Mouse (Mus musculus) limb, embryonic 11.5 days (tissue): ENCODE measurements around the gene Kcnj10. TPM values are rescaled to one million over a fixed set of nuclear protein-coding genes. Genes with fewer than 3 reads are reported as not detected.

Source experiments
- ATAC-seq: fragments of 200-750 bp; cut with Nextera tagmentation; 2 replicates; pipeline ENCODE4 v1.8.0; 2017; ENCODE audit warnings: low read depth; ENCODE audit not compliant: insufficient number of reproducible peaks, low FRiP score, low TSS enrichment
- DNase-seq: peaks from one replicate; pipeline ENCODE4 v3.0.0-alpha.2; 2015; ENCODE audit warnings: low spot score
- H3K27ac ChIP-seq: fragments of 300-500 bp; sonication (generic); replicated peaks from 2 replicates; pipeline ENCODE4 v1.5.1; 2014; ENCODE audit warnings: low read depth, mild to moderate bottlenecking, low read length
- H3K27me3 ChIP-seq: fragments of 300-500 bp; sonication (generic); 2 replicates; pipeline ENCODE4 v1.6.1; 2014; ENCODE audit warnings: mild to moderate bottlenecking, low read length, mixed read lengths; ENCODE audit not compliant: control insufficient read depth, insufficient read depth
- H3K36me3 ChIP-seq: fragments of 300-500 bp; sonication (generic); 2 replicates; pipeline ENCODE4 v1.6.1; 2014; ENCODE audit warnings: mild to moderate bottlenecking, low read length, moderate library complexity, mixed read lengths; ENCODE audit not compliant: control insufficient read depth, insufficient read depth
- H3K4me1 ChIP-seq: fragments of 300-500 bp; sonication (generic); 2 replicates; pipeline ENCODE4 v1.6.1; 2014; ENCODE audit warnings: low read length, mixed read lengths; ENCODE audit not compliant: control insufficient read depth, insufficient read depth
- H3K4me2 ChIP-seq: fragments of 300-500 bp; sonication (generic); 2 replicates; pipeline ENCODE4 v1.6.1; 2014; ENCODE audit warnings: low read depth, mild to moderate bottlenecking, moderate library complexity; ENCODE audit not compliant: severe bottlenecking
- H3K4me3 ChIP-seq: fragments of 300-500 bp; sonication (generic); 2 replicates; pipeline ENCODE4 v1.5.1; 2014; ENCODE audit warnings: low read depth, low read length
- H3K9ac ChIP-seq: fragments of 300-500 bp; sonication (generic); 2 replicates; pipeline ENCODE4 v1.6.1; 2014; ENCODE audit warnings: mild to moderate bottlenecking, low read length
- H3K9me3 ChIP-seq: fragments of 300-500 bp; sonication (generic); 2 replicates; pipeline ENCODE4 v1.6.1; 2016; ENCODE audit warnings: low read length; ENCODE audit not compliant: control insufficient read depth
- WGBS: fragments of 180-500 bp; shearing (Covaris S2); extraction: QIAGEN DNeasy Blood & Tissue Kit; methylation state at CpG from one replicate; pipeline ENCODE4 v1.1.7; 2014; 5-methylcytosine and 5-hydroxymethylcytosine counted together
- polyA plus RNA-seq: library from polyadenylated mRNA; unstranded; fragments of >200 nt; fragmentation: Nextera tagmentation; extraction: Ambion mirVana; gene quantifications from 2 replicates; pipeline ENCODE4 v1.2.1, GENCODE M21; 2014

Kcnj10 gene
- polyA plus RNA-seq, 1 experiment from 2014 or later: 0.11 TPM

- no peaks in the 10 kb centered on the region for H3K36me3 ChIP-seq
- no peaks in the 10 kb centered on the region; the same call in 1 of the 2 replicates for H3K9me3 ChIP-seq
- peaks cover 25% of the 10 kb centered on the region for H3K27me3 ChIP-seq
- no peak overlapping the region for H3K27ac ChIP-seq
- no peak overlapping the region for H3K4me3 ChIP-seq
- ATAC-seq (no peak), DNase-seq (no peak)
- H3K9ac ChIP-seq: no peak overlapping the region
- peaks cover under 1% of the 10 kb centered on the region; the same call in 1 of the 2 replicates for H3K4me1 ChIP-seq
- H3K4me2 ChIP-seq: no peak overlapping the region
- WGBS: 80% methylated on average over 7 of the region's 7 CpGs
These were observed 3.8 kb downstream of the Kcnj10 start for GRCm38 (mm10) chr1:172344820-172345219.

- Histone ChIP-seq H3K9me3 (no peaks in the 10 kb centered on the region; the same call in 1 of the 2 replicates), H3K4me2 (no peak overlapping the region), H3K4me3 (no peak overlapping the region), H3K27me3 (peaks cover 18% of the 10 kb centered on the region), H3K36me3 (no peaks in the 10 kb centered on the region), H3K9ac (no peak overlapping the region), H3K27ac (no peak overlapping the region), H3K4me1 (peaks cover 8% of the 10 kb centered on the region; the same call in 1 of the 2 replicates)
- ATAC-seq: no peak
- WGBS: 87% methylated on average over 10 of the region's 10 CpGs
- DNase-seq: no peak
These were observed 5.7 kb downstream of the Kcnj10 start for GRCm38 (mm10) chr1:172346707-172347106.

- Histone ChIP-seq H3K4me1 (peaks cover 8% of the 10 kb centered on the region; the same call in 1 of the 2 replicates), H3K27me3 (peaks cover 12% of the 10 kb centered on the region), H3K27ac (no peak overlapping the region), H3K9ac (no peak overlapping the region), H3K4me2 (no peak overlapping the region), H3K36me3 (no peaks in the 10 kb centered on the region), H3K9me3 (no peaks in the 10 kb centered on the region; the same call in 1 of the 2 replicates), H3K4me3 (no peak overlapping the region)
- 86% methylated on average over 12 of the region's 12 CpGs for WGBS
- ATAC-seq: no peak
- no peak for DNase-seq
These were observed 6.4 kb downstream of the Kcnj10 start for GRCm38 (mm10) chr1:172347382-172347781.

- Histone ChIP-seq H3K9ac (no peak overlapping the region), H3K36me3 (no peaks in the 10 kb centered on the region), H3K27ac (no peak overlapping the region), H3K4me3 (no peak overlapping the region), H3K9me3 (no peaks in the 10 kb centered on the region), H3K27me3 (peaks cover 10% of the 10 kb centered on the region; the same call in 1 of the 2 replicates), H3K4me1 (peaks cover 8% of the 10 kb centered on the region; the same call in 1 of the 2 replicates), H3K4me2 (no peak overlapping the region)
- 68% methylated on average over 5 of the region's 5 CpGs for WGBS
- ATAC-seq (no peak), DNase-seq (no peak)
These were observed 8.5 kb downstream of the Kcnj10 start for GRCm38 (mm10) chr1:172349504-172349903.

GRCm38 (mm10) chr1:172349916-172350812, 9.2 kb downstream of the Kcnj10 start:
- WGBS: 14% methylated on average over 19 of the region's 19 CpGs
- DNase-seq: peak; percentile 70
- peak; percentile 65 for ATAC-seq
- H3K4me2 ChIP-seq: peak overlapping the region; percentile 7
- H3K27me3 ChIP-seq: peaks cover 10% of the 10 kb centered on the region; the same call in 1 of the 2 replicates
- no peak overlapping the region for H3K9ac ChIP-seq
- H3K4me1 ChIP-seq: peaks cover 8% of the 10 kb centered on the region; the same call in 1 of the 2 replicates
- H3K4me3 ChIP-seq: no peak overlapping the region
- H3K9me3 ChIP-seq: no peaks in the 10 kb centered on the region
- no peak overlapping the region for H3K27ac ChIP-seq
- no peaks in the 10 kb centered on the region for H3K36me3 ChIP-seq

- Histone ChIP-seq H3K27ac (no peak overlapping the region), H3K4me2 (no peak overlapping the region), H3K4me3 (no peak overlapping the region), H3K9ac (no peak overlapping the region), H3K36me3 (no peaks in the 10 kb centered on the region), H3K4me1 (peaks cover 8% of the 10 kb centered on the region; the same call in 1 of the 2 replicates), H3K27me3 (peaks cover 10% of the 10 kb centered on the region; the same call in 1 of the 2 replicates), H3K9me3 (no peaks in the 10 kb centered on the region)
- 85% methylated on average over 6 of the region's 6 CpGs for WGBS
- ATAC-seq (no peak), DNase-seq (no peak)
These were observed 11.0 kb downstream of the Kcnj10 start for GRCm38 (mm10) chr1:172352001-172352400.

- Histone ChIP-seq H3K4me2 (no peak overlapping the region), H3K27ac (no peak overlapping the region), H3K4me1 (peaks cover 8% of the 10 kb centered on the region; the same call in 1 of the 2 replicates), H3K9me3 (no peaks in the 10 kb centered on the region), H3K27me3 (peaks cover 10% of the 10 kb centered on the region; the same call in 1 of the 2 replicates), H3K36me3 (no peaks in the 10 kb centered on the region), H3K4me3 (no peak overlapping the region), H3K9ac (no peak overlapping the region)
- no peak for DNase-seq
- ATAC-seq: no peak
- WGBS: 84% methylated on average over 3 of the region's 3 CpGs
These were observed 11.4 kb downstream of the Kcnj10 start for GRCm38 (mm10) chr1:172352453-172352852.

GRCm38 (mm10) chr1:172355336-172355735, 14.3 kb downstream of the Kcnj10 start:
- no peak for ATAC-seq
- Histone ChIP-seq H3K27ac (no peak overlapping the region; the same call in 1 of the 2 replicates), H3K4me2 (no peak overlapping the region), H3K9ac (no peak overlapping the region), H3K27me3 (peaks cover 4% of the 10 kb centered on the region; the same call in 1 of the 2 replicates), H3K4me3 (no peak overlapping the region), H3K9me3 (no peaks in the 10 kb centered on the region), H3K36me3 (no peaks in the 10 kb centered on the region), H3K4me1 (0 out of 2 replicates have a peak, but pooled peaks cover 4% of the 10 kb centered on the region)
- DNase-seq: no peak
- 54% methylated on average over 3 of the region's 3 CpGs for WGBS
